Comparison of ENCODE assay signal across 10 mouse cellular contexts in genomic region chr2:120044101-120044603, GRCm38 (mm10). TPM values are rescaled to one million over a fixed set of nuclear protein-coding genes. Genes with fewer than 3 reads are reported as not detected.
DNase-seq lines count a peak whose midpoint lies in the region; ATAC-seq and TF ChIP-seq lines count a peak whose summit lies in the region.
"Had no signal": no experiment of that assay in that cellular context is flagged by ENCODE, and none has a peak within 500 bp of the region (broad histone marks: within the 10 kb centered on the region; RNA-seq: fewer than 3 reads in every experiment).

No protein-coding gene starts in this region.

- no peaks in the 10 kb centered on the region for H3K9me3 ChIP-seq in forebrain, embryonic 16.5 days (ENCODE audit: control insufficient read depth, low read length)
- no peaks in the 10 kb centered on the region for H3K9me3 ChIP-seq in heart, embryonic 12.5 days (replicated peaks)
- H3K9me3 ChIP-seq: megakaryocyte, embryonic 14.5 days had no signal

- peaks cover 12% of the 10 kb centered on the region for H3K36me3 ChIP-seq in forebrain, embryonic 16.5 days (ENCODE audit: control insufficient read depth, insufficient read depth)
- peaks cover 34% of the 10 kb centered on the region for H3K36me3 ChIP-seq in heart, embryonic 12.5 days

- no peak overlapping the region for H3K4me2 ChIP-seq in forebrain, embryonic 16.5 days (ENCODE audit: low read length)
- no peak overlapping the region for H3K4me2 ChIP-seq in heart, embryonic 12.5 days

- ATAC-seq in megakaryocyte progenitor cell, adult 5-6 weeks (replicated peaks; ENCODE audit: poor library complexity), result peak; percentile 65
- no peak for ATAC-seq in forebrain, embryonic 16.5 days
- ATAC-seq in heart, embryonic 12.5 days (ENCODE audit: insufficient number of reproducible peaks, low FRiP score), result no peak
- ATAC-seq: forebrain, embryonic 14.5 days had no signal

- no peak overlapping the region for H3K4me3 ChIP-seq in cortical plate, adult 2 months (ENCODE audit: insufficient read depth, low read length)
- H3K4me3 ChIP-seq in left cerebral cortex, adult 2 months, result no peak overlapping the region
- H3K4me3 ChIP-seq in forebrain, embryonic 16.5 days (replicated peaks; ENCODE audit: low read length), result no peak overlapping the region
- no peak overlapping the region for H3K4me3 ChIP-seq in heart, embryonic 12.5 days
- H3K4me3 ChIP-seq: megakaryocyte, embryonic 14.5 days had no signal

- no peak for TF ChIP-seq CTCF in cortical plate, adult 2 months (IDR thresholded peaks at IDR 0.05; ENCODE audit: extremely low read depth, insufficient read depth, low read length)
- no peak for TF ChIP-seq CTCF in left cerebral cortex, adult 2 months (IDR thresholded peaks at IDR 0.05)

- H3K9ac ChIP-seq in forebrain, embryonic 16.5 days (replicated peaks; ENCODE audit: low read depth, low read length), result no peak overlapping the region
- no peak overlapping the region for H3K9ac ChIP-seq in heart, embryonic 12.5 days

- no peaks in the 10 kb centered on the region for H3K27me3 ChIP-seq in forebrain, embryonic 16.5 days (replicated peaks; ENCODE audit: control insufficient read depth, insufficient read depth, low read length)
- H3K27me3 ChIP-seq in heart, embryonic 12.5 days (replicated peaks), result peaks cover 10% of the 10 kb centered on the region; the same call in 1 of the 2 replicates

- H3K27ac ChIP-seq in cortical plate, adult 2 months (ENCODE audit: insufficient read depth, low read length), result no peak overlapping the region; the same call in 1 of the 2 replicates
- H3K27ac ChIP-seq in left cerebral cortex, adult 2 months, result peak overlapping the region; percentile 90
- no peak overlapping the region for H3K27ac ChIP-seq in forebrain, embryonic 16.5 days (ENCODE audit: low read length)
- no peak overlapping the region for H3K27ac ChIP-seq in heart, embryonic 12.5 days (ENCODE audit: poor library complexity, severe bottlenecking)

- intact Hi-C loops in left cerebral cortex, postnatal 4 days (cut with DNase I), result no loop called here
- intact Hi-C loops in left cerebral cortex, adult 2 months (cut with DNase I), result no loop called here

- peak; percentile 62 to 68 for DNase-seq in left cerebral cortex, adult 18-20 months (ENCODE audit: low spot score in 2 of 2)
- DNase-seq in left cerebral cortex, postnatal 4 days, result no peak
- DNase-seq in left cerebral cortex, adult 2 months (ENCODE audit: extremely low spot score in 1 of 2, low spot score in 2 of 2), result peak; percentile 34 to 47
- no peak for DNase-seq in heart, postnatal 4 days

- 54% methylated on average over 4 of the region's 4 CpGs for WGBS in forebrain, embryonic 16.5 days
- 41% methylated on average over 4 of the region's 4 CpGs for WGBS in heart, embryonic 12.5 days

- H3K4me1 ChIP-seq in cortical plate, adult 2 months (ENCODE audit: control insufficient read depth, insufficient read depth, low read length), result peaks cover 5% of the 10 kb centered on the region; the same call in 1 of the 2 replicates
- H3K4me1 ChIP-seq in forebrain, embryonic 16.5 days (replicated peaks; ENCODE audit: control insufficient read depth, insufficient read depth, low read length), result no peaks in the 10 kb centered on the region
- peaks cover 9% of the 10 kb centered on the region for H3K4me1 ChIP-seq in heart, embryonic 12.5 days (replicated peaks)

- peak; percentile 51 for TF ChIP-seq POLR2A in cortical plate, adult 2 months (IDR thresholded peaks at IDR 0.05; ENCODE audit: extremely low read depth, insufficient read depth, low read length)

RNA-seq across cellular contexts. Expression of gene Pla2g4b, which starts 10.9 kb away (rescaled TPM):
- total RNA-seq in left cerebral cortex, adult 18-20 months (2021), result 1 to 10 TPM; 3.2 to 3.3 TPM
- total RNA-seq in left cerebral cortex, postnatal 4 days (2021), result 1 to 10 TPM; 7.1 to 8.1 TPM
- polyA plus RNA-seq in cortical plate, adult 2 months (2012; rRNA removed), result 4.4 and 6.3 TPM in 2 replicates
- total RNA-seq in left cerebral cortex, adult 2 months (2021), result 1 to 10 TPM; 3.9 to 4.1 TPM
- 1.2 and 1.4 TPM in 2 replicates for total RNA-seq in megakaryocyte progenitor cell, adult 5-6 weeks (2015)
- total RNA-seq in megakaryocyte progenitor cell, adult 5-6 weeks (2017), result 0.51 and 3.7 TPM in 2 replicates
- 2.4 and 4.0 TPM in 2 replicates for polyA plus RNA-seq in forebrain, embryonic 16.5 days (2015; fragmentation: Nextera tagmentation; extraction: Ambion mirVana)
- 2.3 and 2.5 TPM in 2 replicates for polyA plus RNA-seq in heart, embryonic 12.5 days (2016; fragmentation: Nextera tagmentation; extraction: Ambion mirVana)
- 1 to 10 TPM; 1.9 to 4.0 TPM for total RNA-seq in heart, postnatal 4 days (2021)

RNA-seq across cellular contexts. Expression of gene Gm28042, which starts 16.9 kb away (rescaled TPM):
- total RNA-seq in left cerebral cortex, adult 18-20 months (2021), result 1 to 10 TPM in 1 of 2 experiments, not detected in 1; 1.3 TPM
- 1 to 10 TPM; 3.7 to 5.4 TPM for total RNA-seq in left cerebral cortex, postnatal 4 days (2021)
- 2.4 and 2.5 TPM in 2 replicates for polyA plus RNA-seq in cortical plate, adult 2 months (2012; rRNA removed)
- total RNA-seq in left cerebral cortex, adult 2 months (2021), result 1 to 10 TPM in 1 of 2 experiments, under 1 TPM in 1; 0.97 to 1.3 TPM
- 2.2 and 4.1 TPM in 2 replicates for total RNA-seq in megakaryocyte progenitor cell, adult 5-6 weeks (2015)
- 0.50 and 0.51 TPM in 2 replicates for total RNA-seq in megakaryocyte progenitor cell, adult 5-6 weeks (2017)
- polyA plus RNA-seq in forebrain, embryonic 16.5 days (2015; fragmentation: Nextera tagmentation; extraction: Ambion mirVana), result 4.6 and 7.2 TPM in 2 replicates
- polyA plus RNA-seq in heart, embryonic 12.5 days (2016; fragmentation: Nextera tagmentation; extraction: Ambion mirVana), result 2.3 and 3.2 TPM in 2 replicates
- total RNA-seq in heart, postnatal 4 days (2021), result 1 to 10 TPM in 1 of 2 experiments, under 1 TPM in 1; 0.43 to 1.6 TPM

RNA-seq across cellular contexts. Expression of gene Jmjd7, which starts 16.9 kb away (rescaled TPM):
- 1 to 10 TPM; 4.2 to 5.1 TPM for total RNA-seq in left cerebral cortex, adult 18-20 months (2021)
- total RNA-seq in left cerebral cortex, postnatal 4 days (2021), result 10 to 100 TPM; 10.2 to 11.1 TPM
- polyA plus RNA-seq in cortical plate, adult 2 months (2012; rRNA removed), result 6.1 and 6.6 TPM in 2 replicates
- 1 to 10 TPM; 4.7 to 6.9 TPM for total RNA-seq in left cerebral cortex, adult 2 months (2021)
- 2.6 and 5.0 TPM in 2 replicates for total RNA-seq in megakaryocyte progenitor cell, adult 5-6 weeks (2015)
- 1.7 and 5.4 TPM in 2 replicates for total RNA-seq in megakaryocyte progenitor cell, adult 5-6 weeks (2017)
- polyA plus RNA-seq in forebrain, embryonic 16.5 days (2015; fragmentation: Nextera tagmentation; extraction: Ambion mirVana), result 16.2 and 17.4 TPM in 2 replicates
- 13.1 and 13.3 TPM in 2 replicates for polyA plus RNA-seq in heart, embryonic 12.5 days (2016; fragmentation: Nextera tagmentation; extraction: Ambion mirVana)
- total RNA-seq in heart, postnatal 4 days (2021), result 10 to 100 TPM; 12.2 to 13.6 TPM

Comparison
In these comparisons a context has a peak if more than half of its experiments do, and no peak if none do; other contexts are left out.
1. DNase-seq: peak in left cerebral cortex, adult 18-20 months (2 of 2) and left cerebral cortex, adult 2 months (2 of 2); none in left cerebral cortex, postnatal 4 days (single experiment) and heart, postnatal 4 days (single experiment).